Mouse (Mus musculus) stomach, postnatal 0 days (tissue): ENCODE results near the gene Prr14.

Experiments used
- CTCF ChIP-seq: IDR thresholded peaks from 2 replicates; pipeline ENCODE4 v1.5.1; 2016; ENCODE audit warnings: antibody characterized with exemption, low read depth, mild to moderate bottlenecking, moderate library complexity
- EP300 ChIP-seq: optimal IDR thresholded peaks from 2 replicates; pipeline ENCODE3; 2016; ENCODE audit warnings: antibody characterized with exemption

DNA sequence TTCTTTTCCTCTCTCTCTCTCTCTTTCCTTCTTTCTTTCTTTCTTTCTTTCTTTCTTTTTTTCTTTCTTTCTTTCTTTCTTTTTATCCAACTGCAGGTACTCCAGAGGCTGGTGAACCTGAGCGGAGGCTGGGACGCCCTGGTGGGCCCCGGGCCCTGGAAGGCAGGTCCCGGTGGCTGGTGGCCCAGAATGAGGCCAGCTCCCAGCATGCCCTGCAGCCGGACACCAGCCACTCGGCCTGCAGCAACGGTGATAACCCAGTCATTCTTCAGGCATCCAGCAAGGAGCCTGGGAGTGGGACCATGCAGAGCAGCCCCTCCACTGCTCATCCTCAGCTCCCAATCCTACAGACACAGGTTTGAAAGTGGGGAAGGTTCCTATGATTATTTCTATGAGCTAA, 56.4 kb downstream of the Prr14 start:
- TF ChIP-seq CTCF (no peak), EP300 (no peak)
